Mouse (Mus musculus): Measurements from ENCODE around the gene Stk32b.

Stk32b gene

DNA sequence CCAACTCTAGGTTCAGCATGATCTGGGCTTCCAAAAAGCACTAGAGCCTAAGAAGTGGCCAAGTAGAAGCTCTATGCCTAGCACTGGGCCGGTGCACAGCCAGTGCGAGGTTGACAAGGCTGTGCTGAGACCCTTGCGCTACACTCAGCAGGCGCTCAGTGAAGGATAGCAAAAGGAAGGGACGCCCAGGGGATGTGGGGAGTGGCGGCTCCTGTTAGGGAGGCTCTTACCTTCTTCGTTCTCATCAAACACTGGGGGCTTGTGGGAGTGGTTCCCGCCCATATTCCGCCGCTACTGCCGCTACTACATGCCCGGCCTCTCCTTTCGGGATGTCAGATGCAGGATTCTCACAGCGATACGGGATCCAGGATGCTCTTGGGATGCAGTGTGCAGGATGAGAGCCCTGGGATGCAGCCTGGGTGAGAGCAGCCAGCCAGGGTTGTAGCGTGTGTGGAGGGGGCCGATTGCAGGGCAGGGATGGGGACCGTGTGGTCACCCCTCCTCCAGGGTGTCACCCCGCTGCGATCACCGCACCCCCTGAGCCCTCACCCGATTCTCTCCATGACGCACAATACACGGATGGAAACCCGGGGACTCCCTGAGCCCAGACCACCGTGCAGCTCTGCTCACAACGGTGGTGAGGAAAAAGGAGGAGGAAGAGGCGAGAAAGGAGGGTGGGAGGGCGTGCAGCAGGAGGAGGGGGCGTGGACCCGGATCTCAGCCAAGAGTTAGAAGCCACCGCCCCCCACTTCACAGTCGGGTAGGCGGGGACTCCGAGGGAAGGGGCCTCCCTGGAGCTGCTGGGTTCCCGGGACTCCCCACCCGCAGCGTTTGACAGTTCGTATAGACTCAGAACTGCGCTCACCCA, at the start of gene Stk32b:
Stk32b (minus strand) TSS at position 667 of the 868 bp plus-strand sequence.
- peak; percentile 45 for DNase-seq

DNA sequence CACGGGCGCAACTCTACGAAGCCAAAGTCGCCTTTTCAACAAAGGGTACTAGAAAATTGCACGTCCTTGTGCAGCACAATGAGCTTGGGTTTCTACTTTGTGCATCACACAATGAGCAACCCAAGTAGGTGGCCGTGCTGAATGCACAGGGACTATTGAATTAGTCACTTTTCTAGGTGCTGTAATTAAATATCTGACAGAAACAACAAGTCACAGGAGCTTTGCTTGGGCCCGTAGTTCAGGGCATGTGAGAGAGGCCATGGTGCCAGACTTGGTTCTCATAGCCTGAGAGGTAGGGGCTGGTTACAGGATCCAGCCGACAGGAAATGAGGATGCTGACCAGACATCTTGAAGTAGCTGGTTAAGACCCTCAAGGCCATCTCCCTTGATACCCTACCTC, 48.9 kb upstream of the Stk32b start:
- no peak for DNase-seq

DNA sequence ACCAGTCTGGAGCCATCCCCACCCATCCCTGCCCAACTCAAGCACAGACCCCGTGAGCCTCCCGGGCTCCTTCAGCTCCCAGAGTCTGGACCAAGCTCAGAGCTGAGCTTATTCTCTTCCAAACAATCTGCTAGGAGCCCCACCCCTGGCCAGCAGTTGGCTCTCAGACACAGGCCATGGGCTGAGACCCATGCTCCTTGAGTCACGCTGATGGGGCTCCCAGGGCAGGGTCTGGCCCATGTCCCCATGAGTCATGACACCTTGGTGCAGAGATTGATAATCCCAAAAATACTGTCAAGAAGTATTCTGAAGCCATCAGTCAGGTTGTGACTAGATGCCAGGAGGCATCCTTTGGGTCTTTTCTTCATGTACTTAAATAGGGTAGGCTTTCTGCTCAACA, 45.1 kb upstream of the Stk32b start:
- DNase-seq = no peak

DNA sequence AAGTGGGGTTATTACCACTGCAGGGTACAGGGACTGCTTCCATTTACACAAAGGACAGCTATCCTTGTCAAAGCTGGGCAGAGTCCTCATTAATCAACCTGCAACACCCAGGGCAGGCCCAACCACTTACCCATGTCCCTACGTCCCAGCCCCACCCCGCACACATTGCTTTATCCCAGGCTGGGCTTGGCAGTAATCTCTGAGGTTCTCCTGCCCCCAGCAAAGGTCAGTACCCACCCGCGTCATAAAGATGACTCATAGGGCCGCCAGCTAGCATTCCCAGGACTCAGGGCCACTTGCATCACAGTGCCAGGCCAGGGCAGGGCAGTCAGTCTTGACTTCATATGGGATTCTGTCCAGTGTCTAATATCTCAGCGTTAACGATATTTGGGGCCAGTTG, 36.4 kb upstream of the Stk32b start:
- no peak for DNase-seq

DNA sequence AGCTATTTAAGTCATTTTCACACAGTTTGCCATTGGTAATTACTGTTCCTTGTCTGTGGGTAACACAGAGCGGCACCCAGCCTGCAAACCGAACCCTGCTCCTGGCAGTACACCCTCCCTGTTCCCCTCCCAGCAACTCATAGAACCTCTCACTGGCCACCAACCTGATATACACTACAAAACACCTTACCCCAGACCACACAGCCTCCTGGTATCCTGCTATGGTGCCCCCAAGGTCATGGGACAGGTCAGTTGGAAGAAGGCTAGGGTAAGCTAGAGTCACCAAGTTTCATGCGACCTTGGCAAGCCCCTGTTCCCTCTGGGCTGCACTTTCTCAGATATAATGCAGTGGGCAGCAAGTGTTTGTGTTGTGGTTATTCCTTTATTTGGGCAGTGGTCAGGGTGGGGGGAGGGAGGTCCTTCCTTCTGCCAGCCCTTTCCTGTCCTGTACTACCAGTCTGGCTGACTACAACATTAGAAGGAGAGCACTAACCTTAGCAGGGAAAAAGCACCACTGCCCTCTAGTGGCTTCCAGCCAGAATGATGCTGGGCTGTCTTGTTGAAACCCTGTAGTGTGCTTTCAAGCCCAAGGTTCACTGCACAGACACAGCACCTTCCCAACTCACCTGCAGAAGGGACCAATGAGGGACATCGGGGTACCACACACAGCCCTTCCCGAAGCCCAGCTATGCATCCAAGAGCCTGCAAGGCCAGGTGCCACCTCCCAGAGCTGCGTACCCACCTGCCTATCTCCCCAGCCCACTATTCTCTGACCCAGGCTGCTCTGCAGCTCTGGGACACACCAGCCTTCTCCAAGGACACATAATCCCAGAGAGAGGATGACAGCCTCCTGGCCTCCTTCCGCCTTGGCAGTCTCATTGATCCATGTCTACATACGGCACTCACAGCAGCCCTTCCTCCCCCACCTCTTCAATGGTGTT, 35.3 kb upstream of the Stk32b start:
- DNase-seq = peak; percentile 77

DNA sequence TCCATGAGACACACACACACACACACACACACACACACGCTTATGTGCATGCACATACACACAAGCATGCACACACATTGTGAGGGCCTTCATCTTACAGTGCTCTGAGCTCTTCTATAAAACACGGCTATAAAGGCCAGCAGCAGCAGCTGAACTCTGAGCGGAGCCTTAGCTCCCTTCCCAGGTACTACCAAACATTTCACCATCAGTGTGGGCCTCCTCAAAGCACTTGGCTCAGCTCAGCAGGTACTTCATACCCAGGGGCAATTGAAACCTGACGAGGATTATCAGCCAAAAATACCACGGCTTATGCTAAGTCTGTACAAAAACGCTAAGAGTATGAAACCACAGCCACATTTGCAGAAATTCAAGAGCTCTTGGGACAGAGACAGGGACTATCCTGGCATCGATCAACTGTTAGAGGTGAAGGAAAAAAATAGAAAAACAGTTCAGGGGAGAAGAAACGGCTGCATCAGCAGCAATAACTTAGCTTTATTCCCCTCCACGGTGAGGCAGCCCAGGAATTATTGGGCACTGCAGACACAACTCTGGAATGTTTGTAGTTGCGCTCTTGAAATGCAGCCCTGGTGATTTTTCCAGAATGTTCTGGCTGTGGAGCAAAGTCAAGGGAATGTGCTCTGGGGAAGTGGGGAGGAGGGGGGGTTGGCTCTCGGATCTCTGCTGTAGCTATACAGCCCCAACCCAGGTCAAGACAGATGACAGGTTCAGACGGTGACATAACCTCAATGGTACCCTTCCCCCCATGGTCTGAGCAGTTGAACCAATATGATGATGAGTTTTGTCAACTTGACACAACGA, 27.1 kb upstream of the Stk32b start:
- DNase-seq = peak; percentile 24

DNA sequence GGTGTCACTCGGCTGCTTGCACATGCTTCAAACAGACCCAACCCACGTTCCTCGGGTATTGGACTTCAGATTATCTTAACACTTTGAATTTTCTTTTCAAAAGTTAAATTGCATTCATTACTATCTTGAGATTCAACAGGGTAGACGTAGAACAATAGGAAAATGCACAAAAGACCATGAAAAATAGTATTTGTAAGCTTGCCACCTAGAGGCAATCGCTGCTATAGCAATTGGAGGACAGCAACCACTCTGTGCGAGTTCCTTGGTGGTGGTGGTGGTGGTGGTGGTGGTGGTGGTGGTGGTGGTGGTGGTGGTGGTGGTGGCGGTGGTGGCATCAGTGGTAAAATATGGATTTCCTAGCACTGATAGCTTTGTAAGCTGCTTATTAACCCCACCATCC, 19.2 kb upstream of the Stk32b start:
- no peak for DNase-seq

DNA sequence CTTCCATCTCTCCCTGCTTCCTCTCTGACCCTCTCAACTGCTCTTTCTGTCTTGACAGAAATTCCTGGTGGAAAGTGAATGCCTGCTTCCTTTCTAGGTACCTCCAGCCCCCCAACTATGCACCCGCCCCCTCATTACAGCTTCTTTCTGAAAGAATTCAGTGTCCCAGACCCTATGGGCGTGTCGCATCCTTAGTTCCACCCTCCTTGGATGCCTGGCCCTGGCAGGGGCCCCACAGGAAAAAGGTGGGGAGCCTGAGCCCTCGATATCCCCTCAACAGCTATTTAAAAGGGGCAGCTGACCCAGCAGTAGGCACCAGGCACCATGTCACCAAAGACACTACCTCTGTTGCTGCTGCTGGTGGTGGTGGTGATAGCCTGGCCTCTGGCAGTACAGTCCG, 18.3 kb upstream of the Stk32b start, which contains the start of gene Cytl1:
Cytl1 (plus strand) TSS at position 296 of the 400 bp plus-strand sequence.
- no peak for DNase-seq

DNA sequence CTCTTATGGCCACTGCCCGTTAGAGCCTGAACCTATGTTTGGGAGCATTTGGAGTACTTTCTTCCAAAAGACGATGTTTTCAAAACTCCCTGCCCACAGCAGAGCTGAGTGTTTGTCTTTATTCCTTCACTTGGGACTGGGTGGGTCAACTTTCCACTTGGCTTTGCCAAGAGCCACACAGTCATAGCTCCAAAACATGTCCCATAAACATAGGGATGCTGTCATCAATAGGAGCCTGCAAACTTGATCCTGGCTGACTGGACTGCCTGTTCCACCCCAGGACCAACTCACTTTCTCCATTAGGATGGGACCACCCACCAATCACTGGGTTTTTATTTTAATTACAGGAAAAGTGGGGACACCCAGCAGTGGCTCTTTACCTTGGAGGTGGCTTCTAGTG, 13.8 kb upstream of the Stk32b start:
- no peak for DNase-seq

DNA sequence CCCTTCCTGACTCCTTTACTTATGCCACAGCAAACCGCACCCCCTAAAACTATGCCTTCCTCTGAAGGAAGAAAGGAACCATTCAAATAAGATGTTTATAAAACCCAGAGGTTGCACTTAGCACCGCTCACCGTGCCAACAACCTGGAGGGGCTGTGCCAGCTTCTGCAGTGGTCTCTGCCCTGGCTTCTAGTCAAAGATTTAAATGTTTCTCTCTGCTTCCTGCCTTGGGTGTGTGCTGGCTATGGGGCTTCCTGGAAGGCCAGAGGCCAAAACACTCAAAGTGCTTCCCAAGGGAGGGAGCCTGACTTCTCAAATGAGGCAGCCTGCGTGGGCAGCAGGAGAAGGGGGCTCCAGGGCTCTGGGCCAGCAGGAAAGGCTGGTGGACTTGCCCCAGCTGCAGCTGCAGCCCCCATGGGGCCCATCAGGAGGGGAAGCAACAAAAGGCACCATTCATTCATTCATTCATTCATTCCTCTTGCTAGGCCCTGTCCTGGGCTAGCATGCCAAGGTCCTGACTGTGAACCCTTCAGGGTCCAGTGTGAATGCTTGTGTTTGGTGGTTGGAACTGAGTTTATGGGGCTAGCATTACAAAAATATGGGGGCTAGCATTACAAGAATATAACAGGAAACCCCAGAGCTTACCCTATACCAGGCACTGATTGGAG, 8.4 kb upstream of the Stk32b start:
- no peak for DNase-seq

DNA sequence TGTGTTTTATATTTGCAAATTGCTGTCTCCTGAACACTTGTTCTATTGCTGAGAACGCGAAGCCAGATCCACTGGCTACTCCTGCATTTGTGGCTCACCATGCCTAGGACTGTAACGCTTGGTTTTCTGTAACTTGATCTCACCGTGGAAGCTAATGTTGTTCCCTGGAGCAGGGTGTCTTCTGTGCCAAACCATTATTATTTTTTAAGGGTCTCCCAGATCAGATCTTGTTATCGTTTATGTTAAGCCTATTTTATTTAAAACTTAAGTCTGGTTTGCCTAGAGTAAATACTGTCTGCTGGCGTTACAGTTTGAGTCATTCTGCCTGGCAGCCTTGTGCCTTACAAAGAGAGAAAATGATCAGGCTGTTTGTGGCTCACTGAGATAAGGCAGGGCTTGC, 3.7 kb upstream of the Stk32b start:
- no peak for DNase-seq

DNA sequence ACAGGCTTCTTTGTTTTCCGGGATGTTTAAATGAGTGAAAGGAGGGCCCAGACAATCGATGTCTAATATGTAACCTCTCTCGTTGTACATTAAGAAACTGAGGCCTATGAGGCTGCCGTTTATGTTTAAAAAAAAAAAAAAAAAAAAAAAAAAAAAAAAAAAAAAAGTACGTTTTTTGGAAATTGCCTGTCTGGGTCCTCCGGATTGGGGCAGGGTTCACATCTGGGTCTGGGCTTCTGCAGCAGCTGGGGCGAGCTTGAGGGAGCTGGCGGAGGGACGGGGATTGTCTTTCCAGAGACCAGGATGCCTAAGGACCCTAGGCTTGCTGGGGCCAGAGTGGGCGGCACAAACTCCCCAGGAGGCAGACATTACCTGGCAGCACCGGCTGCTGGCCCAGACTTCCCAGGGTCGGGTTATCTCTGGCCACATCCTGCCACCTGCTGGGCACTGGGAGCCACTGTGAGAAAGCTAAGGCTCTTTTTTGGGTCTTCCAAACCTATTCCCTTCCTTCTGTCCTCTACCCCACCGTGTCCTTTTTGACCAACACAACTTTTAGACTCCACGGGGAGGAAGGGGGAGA, 503 bp upstream of the Stk32b start:
- peak; percentile 26 for DNase-seq

DNA sequence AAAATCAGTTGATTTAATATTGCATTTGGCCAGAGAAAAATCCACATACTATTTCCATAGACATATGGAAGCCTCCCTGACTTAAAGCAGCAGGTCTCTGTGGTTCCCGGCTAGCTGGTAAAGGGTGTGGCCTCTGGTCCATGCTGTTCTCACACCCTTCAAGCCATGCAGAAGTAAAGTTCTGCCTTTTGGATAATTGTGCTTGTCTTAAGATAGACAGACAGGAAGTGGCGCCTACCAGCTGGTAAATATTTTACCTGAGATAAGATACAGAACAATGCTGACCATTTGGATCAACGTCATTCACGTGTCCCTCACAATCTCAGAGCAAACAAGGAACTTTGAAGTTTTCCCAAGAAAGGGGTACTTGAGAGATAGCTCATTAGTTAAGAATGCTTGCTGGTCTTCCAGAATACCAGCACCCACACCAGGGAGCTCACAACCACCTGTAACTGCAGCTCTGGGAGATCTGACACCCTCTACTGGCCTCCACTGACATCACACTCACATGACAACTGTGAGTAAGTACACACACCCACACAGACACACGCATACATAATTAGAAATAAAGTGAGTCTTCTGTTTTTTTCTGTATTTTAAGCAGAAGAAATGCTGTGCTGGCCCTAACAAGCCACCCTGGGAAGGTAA, 7.6 kb downstream of the Stk32b start:
- DNase-seq = no peak

DNA sequence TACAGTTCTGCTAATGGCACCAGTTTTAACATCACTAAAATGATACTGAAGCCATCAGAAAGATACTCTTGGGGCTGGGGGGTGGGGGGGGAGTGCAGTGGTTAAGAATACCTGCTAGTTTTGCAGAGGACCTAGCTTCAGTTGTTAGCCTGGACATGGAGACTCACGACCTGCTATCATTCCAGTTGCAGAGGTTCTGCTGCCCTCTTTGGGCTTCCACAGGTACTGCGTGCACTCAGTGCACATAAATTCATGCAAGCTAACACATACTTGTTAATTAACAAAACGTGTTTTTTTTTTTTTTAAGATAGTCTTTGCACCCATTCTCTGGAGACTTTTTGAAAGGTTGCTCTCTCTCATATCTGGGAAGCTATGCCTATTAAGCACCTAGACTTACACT, 8.8 kb downstream of the Stk32b start:
- no peak for DNase-seq

DNA sequence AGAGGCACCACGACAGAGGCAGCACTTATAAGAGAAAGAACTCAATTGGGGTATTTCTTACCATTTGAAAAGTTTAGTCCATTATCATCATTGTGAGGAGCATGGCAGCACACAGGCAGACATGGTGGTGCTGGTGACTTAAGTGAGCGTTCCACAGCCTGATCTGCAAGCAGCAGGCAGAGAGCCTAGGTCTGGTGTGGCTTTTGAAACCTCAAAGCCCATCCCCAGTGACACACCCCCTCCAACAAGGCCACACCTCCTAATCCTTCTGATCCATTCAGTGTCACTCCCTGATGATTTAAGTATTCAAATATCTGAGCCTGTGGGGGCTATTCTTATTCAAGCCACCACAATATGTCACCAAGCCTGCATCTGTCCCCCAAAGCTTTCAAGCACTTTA, 12.0 kb downstream of the Stk32b start:
- no peak for DNase-seq

DNA sequence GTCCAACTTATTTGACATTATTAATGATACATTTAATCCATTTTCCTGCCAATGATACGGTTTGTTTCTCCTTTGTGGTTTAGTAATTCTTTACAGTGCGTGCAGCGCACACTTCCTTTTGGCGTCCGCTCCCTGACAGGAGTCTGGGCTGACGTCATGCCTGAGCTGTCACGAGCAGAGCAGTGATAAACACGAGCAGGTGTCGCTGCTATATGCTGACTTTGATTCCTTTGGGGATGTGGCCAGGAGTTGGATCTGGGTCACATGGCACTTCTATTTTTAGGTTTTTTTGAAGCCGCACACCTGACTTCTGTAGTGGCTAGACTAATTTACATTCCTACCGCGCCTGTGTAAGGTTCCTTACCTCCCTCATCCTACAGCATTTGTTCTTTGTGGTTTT, 17.2 kb downstream of the Stk32b start:
- DNase-seq = no peak

DNA sequence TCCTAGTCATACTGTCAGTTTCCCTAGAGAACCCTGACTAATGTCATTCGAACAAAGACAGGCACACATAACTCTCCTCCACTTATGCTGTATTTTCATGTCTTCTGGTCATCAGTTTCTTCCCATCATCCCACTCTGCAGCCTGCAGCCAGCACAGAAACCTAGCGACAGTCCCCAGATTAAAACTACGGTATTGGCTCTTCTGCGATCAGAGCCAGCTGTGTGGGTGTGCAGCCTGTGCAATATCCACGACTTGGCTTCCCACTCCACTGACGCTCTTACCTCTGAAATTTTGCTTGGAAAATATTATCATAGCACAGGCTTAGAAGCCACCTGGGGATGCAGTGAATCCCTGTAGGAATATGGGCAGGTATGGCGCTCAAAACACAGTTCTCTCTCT, 19.7 kb downstream of the Stk32b start:
- no peak for DNase-seq

DNA sequence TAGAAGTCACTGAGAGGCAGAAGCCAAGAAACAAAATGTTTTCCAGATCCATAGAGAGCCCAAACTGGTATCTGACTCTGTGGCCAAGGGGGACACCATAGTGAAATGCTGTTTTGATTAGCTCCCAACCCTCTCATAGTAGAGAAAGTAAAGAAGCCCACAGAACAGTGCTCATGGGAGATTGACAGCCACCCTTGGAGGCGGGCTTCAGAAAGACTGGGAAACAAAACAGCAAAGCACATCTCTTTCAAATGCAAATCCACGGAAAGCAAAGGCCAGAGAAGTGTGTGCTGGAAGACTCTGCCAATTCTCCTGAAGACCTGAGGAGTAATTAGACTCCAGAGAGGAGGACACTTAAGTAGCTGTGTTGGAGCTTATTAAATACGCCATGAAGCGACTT, 21.2 kb downstream of the Stk32b start:
- no peak for DNase-seq

DNA sequence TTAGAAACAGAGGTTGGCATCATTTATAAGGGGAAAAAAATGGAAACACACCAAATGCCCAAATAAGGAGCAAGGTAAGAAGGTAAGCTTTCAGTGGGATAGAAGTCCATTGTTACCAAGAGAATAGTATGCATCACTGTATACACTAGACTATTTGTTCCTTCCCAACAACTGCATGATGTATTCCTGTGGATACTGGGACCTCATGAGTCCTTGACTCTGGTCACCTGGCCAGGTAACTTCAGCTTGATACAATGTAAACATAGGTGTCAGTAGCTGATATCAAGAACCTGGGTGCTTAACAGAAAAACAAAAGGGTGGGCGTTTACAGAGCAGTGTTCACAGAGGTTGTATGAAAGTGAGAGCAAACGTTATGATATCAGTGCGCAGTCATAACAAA, 24.2 kb downstream of the Stk32b start:
- no peak for DNase-seq

DNA sequence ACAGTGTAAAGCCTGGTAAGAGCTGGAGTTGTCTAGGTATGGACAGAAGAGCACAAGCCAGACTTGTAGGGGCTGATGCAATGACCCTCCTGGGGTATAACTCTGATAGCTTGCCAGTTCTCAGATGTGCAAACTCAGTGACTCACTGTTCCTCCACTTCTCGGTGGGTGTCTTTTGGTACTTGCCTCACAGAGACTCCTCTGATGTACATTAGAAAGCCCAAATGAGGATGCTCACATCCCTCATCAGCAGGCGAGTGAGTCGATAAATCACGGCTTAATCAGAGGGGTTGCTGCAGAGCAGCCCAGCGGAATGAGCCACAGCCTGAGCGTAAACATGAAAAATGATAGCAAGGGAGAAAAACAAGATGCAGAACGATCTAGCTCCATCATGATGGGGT, 46.2 kb downstream of the Stk32b start:
- no peak for DNase-seq

DNA sequence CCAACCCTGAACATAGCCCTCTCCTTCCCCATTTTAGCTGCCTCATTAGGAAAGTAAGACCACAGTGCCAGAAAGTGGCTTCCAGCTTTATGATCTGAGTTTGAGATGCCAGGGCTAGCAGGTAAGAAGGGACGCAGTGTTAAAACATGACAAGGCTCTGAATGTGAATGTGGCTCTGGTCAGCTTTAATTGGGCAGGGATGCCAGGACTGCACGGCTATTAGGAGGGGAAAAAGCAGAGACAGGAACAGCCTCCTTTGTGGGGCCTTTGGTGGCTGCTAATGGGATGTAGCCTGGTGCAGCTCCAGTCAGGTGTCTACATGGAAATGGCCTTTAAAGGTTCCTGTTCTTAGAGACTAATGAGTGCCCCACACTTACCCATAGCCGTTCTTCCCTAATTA, 52.0 kb downstream of the Stk32b start:
- no peak for DNase-seq

DNA sequence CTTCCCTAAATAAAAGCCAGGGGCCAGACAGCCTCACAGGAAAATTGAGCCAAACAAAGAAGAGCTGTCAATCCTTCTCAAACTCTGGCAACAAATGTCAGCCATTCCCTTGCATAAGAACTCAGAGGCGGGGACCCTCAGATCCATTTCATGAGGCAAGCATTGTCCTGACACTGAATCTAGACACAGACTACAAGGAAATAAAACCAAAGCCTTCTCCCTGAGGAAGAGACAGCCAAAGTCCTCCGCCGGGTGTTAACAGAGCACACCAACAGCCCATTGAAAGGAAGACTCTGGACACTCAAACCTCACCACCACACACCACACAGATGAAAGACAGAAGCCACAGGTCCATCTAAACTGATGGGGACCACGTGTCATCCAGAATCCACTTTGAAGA, 57.8 kb downstream of the Stk32b start:
- no peak for DNase-seq
